Mouse (Mus musculus) heart, postnatal 36 days (tissue): ENCODE results near the gene Speg. TPM values are rescaled to one million over a fixed set of nuclear protein-coding genes. Genes with fewer than 3 reads are reported as not detected.
A peak's percentile ranks its signal among the peaks of the same experiment; 100 is the strongest.

Experiments
- DNase-seq, 2 experiments: peaks; one replicate each; pipeline ENCODE4 v3.0.0; 2021 to 2022
- intact Hi-C: fragments of 180-260 bp; cut with DNase I; formaldehyde crosslinking; loops from one replicate; pipeline ENCODE4 v1.15.1; 2025
- total RNA-seq, 2 experiments: library from RNA; stranded (reverse); gene quantifications; 2 replicates each; pipeline ENCODE4 v1.2.3; 2021

The Speg gene
- 100 to 1,000 TPM; 120 to 128 TPM for total RNA-seq

GRCm38 (mm10) chr1:75374950-75375936 is at the start of gene Speg:
Gene Speg (plus strand): TSS chr1:75375297.
- intact Hi-C loops = loop anchor here (5.0 kb wide), 1 partner anchor 37 kb away; no protein-coding TSS in a partner anchor
- peak; percentile 48 to 60 for DNase-seq

- intact Hi-C loops = no loop called here
- no peak for DNase-seq
Measured at GRCm38 (mm10) chr1:75327461-75327860, 47.6 kb upstream of the Speg start.

- intact Hi-C loops = no loop called here
- DNase-seq = no peak
Measured at GRCm38 (mm10) chr1:75331271-75331670, 43.8 kb upstream of the Speg start.

GRCm38 (mm10) chr1:75336461-75336860 is 38.6 kb upstream of the Speg start:
- intact Hi-C loops = no loop called here
- DNase-seq = no peak

GRCm38 (mm10) chr1:75337097-75337496 is 38.0 kb upstream of the Speg start:
- DNase-seq = no peak
- intact Hi-C loops = no loop called here

- DNase-seq = no peak
- intact Hi-C loops = no loop called here
Measured at GRCm38 (mm10) chr1:75338091-75338694, 36.9 kb upstream of the Speg start.

GRCm38 (mm10) chr1:75339337-75339736 is 35.8 kb upstream of the Speg start:
- intact Hi-C loops = no loop called here
- no peak for DNase-seq

GRCm38 (mm10) chr1:75340519-75340918 is 34.6 kb upstream of the Speg start:
- intact Hi-C loops = loop anchor here (5.0 kb wide), 1 partner anchor 257 kb away; no protein-coding TSS in a partner anchor

GRCm38 (mm10) chr1:75342874-75343416 is 32.2 kb upstream of the Speg start:
- intact Hi-C loops = loop anchor here (1.0 to 5.0 kb wide), 2 partner anchors 124 to 254 kb away; no protein-coding TSS in a partner anchor
- DNase-seq = peak; percentile 64 to 66

More at GRCm38 (mm10) chr1:75340519-75340918, 34.6 kb upstream of the Speg start:
- DNase-seq = no peak

- DNase-seq = peak in 1 of 2 experiments; percentile 29
- intact Hi-C loops = loop anchor here (5.0 kb wide), 2 partner anchors 43 to 253 kb away; no protein-coding TSS in a partner anchor
Measured at GRCm38 (mm10) chr1:75344291-75345035, 30.6 kb upstream of the Speg start.

GRCm38 (mm10) chr1:75345036-75345935 is 29.8 kb upstream of the Speg start:
- intact Hi-C loops = loop anchor here (5.0 kb wide), 1 partner anchor 42 kb away; no protein-coding TSS in a partner anchor
- DNase-seq = peak in 1 of 2 experiments; percentile 30

- peak in 1 of 2 experiments; percentile 35 for DNase-seq
- intact Hi-C loops = loop anchor here (5.0 kb wide), 1 partner anchor 40 kb away; no protein-coding TSS in a partner anchor
Measured at GRCm38 (mm10) chr1:75347279-75347678, 27.8 kb upstream of the Speg start.

GRCm38 (mm10) chr1:75349275-75349674 is 25.8 kb upstream of the Speg start:
- intact Hi-C loops = loop anchor here (5.0 kb wide), 1 partner anchor 38 kb away; no protein-coding TSS in a partner anchor
- DNase-seq = no peak

- intact Hi-C loops = no loop called here
Measured at GRCm38 (mm10) chr1:75357261-75357660, 17.8 kb upstream of the Speg start.

GRCm38 (mm10) chr1:75358009-75358408 is 17.1 kb upstream of the Speg start:
- intact Hi-C loops = no loop called here

More at GRCm38 (mm10) chr1:75357261-75357660, 17.8 kb upstream of the Speg start:
- no peak for DNase-seq

GRCm38 (mm10) chr1:75359346-75359745 is 15.8 kb upstream of the Speg start:
- intact Hi-C loops = no loop called here
- peak in 1 of 2 experiments; percentile 43 for DNase-seq

More at GRCm38 (mm10) chr1:75358009-75358408, 17.1 kb upstream of the Speg start:
- DNase-seq = no peak

- intact Hi-C loops = no loop called here
- peak; percentile 76 to 80 for DNase-seq
Measured at GRCm38 (mm10) chr1:75360112-75361031, 14.7 kb upstream of the Speg start, which contains the start of gene Des. Gene Des (plus strand): TSS chr1:75360329.

- intact Hi-C loops = no loop called here
- no peak for DNase-seq
Measured at GRCm38 (mm10) chr1:75361123-75361522, 14.0 kb upstream of the Speg start.
